Mouse (Mus musculus): ENCODE measurements around the gene Mum1l1. TPM values are rescaled to one million over a fixed set of nuclear protein-coding genes. Genes with fewer than 3 reads are reported as not detected.

The Mum1l1 gene
- total RNA-seq, 2 experiments from 2014 or later, result 4.2 to 8.3 TPM

Other genes starting within 250 kb of the Mum1l1 start
- gene Serpina7, start 124.8 kb upstream of the Mum1l1 start, total RNA-seq (2021), result not detected
- gene 4930513O06Rik, start 123.8 kb upstream of the Mum1l1 start, total RNA-seq (2021), result not detected
- not detected for gene 4933428M09Rik, start 30.8 kb upstream of the Mum1l1 start, total RNA-seq (2021)
- gene Trap1a, start 123.6 kb downstream of the Mum1l1 start, total RNA-seq (2021), result not detected